Mouse (Mus musculus): Measurements from ENCODE around the gene Osbp. TPM values are rescaled to one million over a fixed set of nuclear protein-coding genes. Genes with fewer than 3 reads are reported as not detected.
A peak's percentile ranks its signal among the peaks of the same experiment; 100 is the strongest.
"Not testable (repeated sequence)": the region's sequence is repeated elsewhere in the genome, so short reads cannot be mapped to it uniquely, and the experiment has no call there.

Osbp gene
- total RNA-seq (2021): 10 to 100 TPM; 89.3 to 92.0 TPM

DNA sequence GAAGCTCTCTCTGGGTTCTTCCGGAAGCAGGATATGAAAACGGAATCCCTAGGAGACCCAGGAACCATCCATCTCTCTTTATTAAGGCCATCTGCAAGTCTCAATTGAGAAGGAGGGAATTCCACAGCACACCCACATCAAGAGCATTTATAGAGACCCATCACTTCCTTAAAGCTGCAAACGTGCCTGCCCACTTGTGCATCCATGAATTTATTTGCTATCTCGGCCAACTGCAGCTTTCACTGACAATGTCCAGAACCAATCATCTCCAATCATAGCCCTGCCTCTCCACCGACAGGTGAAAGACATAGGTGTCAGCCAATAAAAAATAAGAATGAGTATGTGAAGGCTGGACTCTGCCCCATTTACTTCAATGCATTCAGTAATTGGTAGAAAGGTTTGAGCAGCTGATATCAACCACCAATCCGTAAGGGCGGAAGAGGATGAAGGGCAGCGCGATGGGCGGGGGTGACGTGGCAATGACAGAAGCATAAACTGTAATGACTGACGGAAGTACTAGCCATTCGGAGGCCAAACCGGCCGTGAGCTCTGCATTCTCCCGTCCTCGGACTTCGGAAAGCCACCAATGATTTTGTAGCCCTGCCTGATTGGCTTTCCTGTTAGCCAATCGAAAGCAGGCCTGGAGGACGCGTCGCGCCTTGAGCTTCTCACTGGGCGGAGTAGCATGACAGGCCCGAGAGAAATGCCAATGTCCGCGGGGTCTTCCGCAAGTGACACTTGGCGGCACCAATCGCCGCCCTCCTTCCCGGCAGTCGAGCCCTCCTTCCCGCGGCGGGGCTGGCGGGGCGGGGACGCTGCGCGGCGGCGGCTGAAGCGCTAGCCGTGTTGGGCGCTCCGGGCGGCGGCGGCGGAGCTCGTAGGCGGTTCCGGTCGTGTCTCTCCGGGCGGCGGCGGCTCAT is at the start of gene Osbp:
TSS of gene Osbp (plus strand) at position 919 of the 920 bp plus-strand sequence.
- DNase-seq (ENCODE audit: low spot score): peak; percentile 100
- intact Hi-C loops (cut with DNase I): no loop called here

DNA sequence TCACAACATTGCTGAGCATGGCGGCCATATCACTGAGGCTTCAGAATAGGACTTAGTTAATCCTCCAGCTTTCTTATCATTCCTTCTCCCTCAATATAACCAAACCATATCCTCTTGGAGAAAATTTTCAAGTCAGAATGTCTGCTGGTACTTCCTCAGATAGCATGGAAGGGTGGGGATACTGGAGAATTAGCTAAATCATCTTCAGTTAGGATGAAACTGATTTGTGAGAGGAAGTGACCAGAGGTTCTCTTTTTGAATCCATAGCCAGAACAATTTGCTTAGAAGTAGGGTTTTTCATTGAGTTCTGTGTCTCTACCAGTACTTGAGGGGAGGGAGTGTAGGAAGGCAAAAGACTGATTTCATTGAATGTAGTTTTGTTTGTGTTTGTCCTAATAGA is 43.7 kb upstream of the Osbp start:
- DNase-seq (ENCODE audit: low spot score): no peak
- intact Hi-C loops (cut with DNase I): no loop called here

DNA sequence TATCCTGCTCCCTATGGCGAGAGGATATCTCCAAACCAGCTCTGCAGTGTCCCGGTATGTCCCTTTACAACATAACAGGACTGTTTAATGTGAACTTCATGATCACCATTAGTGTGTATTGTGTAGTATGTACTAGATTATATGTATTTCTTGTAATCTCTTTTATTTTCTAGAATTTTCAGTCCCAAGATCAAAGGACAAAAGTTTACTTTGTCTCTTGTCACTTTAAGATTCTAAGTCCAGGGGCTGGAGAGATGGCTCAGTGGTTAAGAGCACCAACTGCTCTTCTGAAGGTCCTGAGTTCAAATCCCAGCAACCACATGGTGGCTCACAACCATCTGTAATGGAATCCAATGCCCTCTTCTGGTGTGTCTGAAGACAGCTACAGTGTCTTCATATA is 43.2 kb upstream of the Osbp start:
- DNase-seq (ENCODE audit: low spot score); intact Hi-C loops (cut with DNase I): not testable (repeated sequence)

DNA sequence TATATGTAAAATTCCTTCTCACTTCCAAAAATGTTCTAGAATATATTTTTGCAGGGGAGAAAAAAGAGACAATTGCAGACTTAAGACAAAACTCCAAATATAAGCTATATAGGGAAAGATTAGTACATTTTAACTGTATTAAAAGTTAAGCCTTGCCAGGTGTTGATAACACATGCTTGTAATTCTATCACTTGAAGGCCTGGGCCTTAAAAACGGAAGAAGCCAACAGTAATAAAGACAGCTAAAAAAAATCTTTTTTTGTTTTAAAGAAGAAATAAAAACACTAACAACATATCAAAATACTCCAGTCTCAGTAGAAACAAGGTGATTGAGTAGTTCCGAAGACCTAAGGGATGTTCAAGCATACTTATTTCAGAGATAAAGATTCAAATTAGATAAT is 39.4 kb upstream of the Osbp start:
- intact Hi-C loops (cut with DNase I): no loop called here
- no peak for DNase-seq (ENCODE audit: low spot score)

DNA sequence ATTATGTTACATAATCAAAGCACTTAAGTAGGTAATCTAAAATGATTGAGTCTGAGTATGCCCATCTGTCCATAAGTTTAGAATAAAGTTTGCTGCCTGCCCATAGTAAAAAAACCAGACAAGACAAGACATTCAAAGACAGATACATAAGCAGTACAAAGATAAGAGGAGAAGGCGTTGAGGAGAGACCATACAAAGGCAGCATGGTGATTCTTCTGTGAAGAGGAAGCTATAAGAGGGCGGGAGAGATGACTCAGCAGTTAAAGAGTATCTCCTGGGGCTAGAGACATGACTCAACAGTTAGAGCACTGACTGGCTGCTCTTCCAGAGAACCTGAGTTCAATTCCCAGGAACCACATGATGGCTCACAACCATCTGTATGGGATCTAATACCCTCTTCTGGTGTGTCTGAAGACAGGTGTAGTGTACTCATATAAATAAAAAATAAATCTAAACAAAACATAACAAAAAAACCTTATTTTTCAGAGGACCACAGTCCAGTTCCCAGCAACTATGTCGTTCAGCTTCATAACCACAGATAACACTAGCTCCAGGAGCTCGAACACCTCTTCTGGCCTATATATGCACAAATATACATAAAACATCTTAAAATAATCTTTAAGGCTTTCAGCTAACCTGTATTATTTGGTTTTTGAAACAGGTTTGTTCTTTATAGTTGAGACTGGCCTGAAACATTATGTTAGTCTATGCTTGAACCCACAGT is 37.6 kb upstream of the Osbp start:
- DNase-seq (ENCODE audit: low spot score): no peak
- intact Hi-C loops (cut with DNase I): no loop called here

DNA sequence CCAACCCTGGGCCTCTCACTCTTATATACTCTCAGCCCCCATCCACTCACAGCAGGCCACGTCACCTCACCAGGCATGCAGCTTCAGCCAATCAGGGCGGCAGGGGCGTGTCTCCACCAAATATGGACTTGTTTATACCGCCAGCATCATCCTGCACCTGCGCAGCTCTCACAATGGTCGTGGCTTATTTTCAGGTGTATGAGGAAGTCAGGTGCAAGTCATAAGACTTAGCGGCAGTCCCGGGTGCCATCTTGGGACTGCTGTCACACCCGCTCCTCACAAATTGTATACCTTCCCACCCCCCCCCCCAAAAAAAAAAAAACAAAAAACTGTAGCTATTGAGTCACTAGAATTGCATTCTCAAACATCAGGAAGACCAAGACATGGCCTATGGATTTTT is 19.3 kb upstream of the Osbp start:
- intact Hi-C loops (cut with DNase I): loop anchor here (10.0 kb wide), 1 partner anchor 172 kb away; the partner anchor contains the start of gene Mrpl16
- DNase-seq (ENCODE audit: low spot score): not testable (repeated sequence)

DNA sequence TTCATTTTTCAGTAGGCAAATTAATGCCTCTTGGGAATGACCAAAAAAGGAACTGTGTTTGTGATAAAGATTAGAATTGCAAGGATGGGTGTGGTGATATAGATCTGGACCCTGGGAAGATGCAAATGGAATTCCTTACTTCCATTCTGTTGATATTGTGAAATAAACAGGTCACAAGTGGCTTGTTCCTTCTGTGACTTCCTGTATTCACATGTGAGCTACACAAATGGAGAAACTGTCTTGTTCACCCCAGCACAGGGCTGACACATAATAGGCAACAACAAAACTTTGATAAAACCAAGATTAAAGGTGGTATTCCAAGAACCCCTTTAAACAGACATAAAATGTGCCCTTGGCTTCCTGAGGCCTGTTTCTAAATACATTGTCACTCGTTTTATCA is 15.9 kb upstream of the Osbp start:
- no peak for DNase-seq (ENCODE audit: low spot score)
- intact Hi-C loops (cut with DNase I): loop anchor here (10.0 kb wide), 1 partner anchor 175 kb away; the partner anchor contains the start of gene Mrpl16

DNA sequence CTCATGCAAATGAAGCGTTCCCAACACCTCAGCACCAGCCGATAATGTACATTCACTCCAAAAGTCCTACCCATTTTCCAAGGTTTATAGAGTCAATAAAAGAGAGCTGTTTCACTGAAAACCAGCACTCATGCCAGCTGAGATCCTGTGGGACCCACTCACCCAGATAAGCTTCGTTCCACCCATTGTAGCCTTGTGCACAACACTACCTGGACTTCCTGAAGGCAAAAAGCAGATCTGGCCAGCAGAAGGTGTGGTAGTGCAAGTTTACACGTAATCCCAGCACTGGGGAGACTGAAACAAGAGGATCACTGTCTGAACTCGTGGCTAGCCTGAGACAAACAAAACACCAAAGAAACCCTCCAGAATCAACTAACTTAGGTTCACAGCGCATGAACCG is 15.0 kb upstream of the Osbp start:
- intact Hi-C loops (cut with DNase I): no loop called here
- DNase-seq (ENCODE audit: low spot score): no peak

DNA sequence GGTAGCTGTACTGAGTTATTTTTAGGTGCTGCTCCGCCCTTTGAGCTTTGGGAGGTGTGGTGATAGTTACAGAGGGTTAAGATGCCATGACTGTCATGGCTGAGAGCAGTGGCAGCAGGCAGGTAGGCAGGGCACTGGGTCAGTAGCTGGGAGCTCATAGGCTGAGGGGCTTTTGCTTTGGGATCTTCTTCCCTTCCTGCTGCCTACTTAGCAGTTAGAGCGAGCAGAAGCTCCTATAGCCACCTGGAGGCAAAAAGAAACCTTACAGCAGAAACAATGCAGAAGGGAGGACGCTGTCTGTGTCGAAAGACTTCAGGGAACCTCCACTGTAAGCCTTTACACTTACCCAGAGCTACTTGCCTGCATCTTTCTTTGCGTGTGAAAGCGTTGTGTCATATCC is 11.5 kb upstream of the Osbp start:
- DNase-seq (ENCODE audit: low spot score): no peak
- intact Hi-C loops (cut with DNase I): no loop called here

DNA sequence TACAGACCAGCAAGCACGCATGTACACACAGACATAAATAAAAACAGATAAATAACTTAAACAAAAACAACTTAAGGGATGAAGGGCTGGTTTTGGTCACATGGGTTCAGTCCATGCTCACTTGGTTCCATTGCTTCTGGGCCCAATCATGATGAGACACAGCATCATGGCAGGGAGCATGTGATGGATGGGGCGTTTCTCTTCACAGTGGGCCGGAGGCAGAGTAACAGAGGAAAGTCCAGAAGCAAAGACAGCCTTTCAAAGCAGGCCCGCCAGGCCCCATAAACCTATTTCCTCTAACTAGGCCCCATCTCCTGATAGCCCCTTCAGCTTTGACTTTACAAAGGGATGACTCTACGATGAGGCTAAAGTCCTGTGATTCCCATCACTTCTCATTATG is 9.1 kb upstream of the Osbp start:
- no peak for DNase-seq (ENCODE audit: low spot score)
- intact Hi-C loops (cut with DNase I): loop anchor here (5.0 kb wide), 1 partner anchor 39 kb away; no protein-coding TSS in a partner anchor

DNA sequence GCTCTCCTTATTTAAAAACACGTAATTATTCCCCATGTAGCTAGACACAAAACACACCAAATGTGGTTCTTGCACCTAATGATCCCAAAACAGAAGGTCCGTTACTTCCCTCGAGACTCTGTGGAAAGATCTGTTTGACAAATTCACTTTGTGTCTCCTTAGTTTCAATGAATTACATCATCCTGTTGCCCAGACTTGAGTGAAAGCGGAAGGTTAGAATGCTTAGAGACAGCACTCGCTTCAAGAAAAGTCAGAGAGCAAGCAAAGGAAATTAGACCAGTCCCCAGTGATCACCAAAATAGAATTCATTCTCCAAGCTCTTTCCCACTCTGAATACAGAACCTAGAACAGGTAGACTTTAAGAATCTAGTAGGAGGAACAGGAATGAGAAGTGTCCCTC is 8.3 kb upstream of the Osbp start:
- intact Hi-C loops (cut with DNase I): loop anchor here (5.0 kb wide), 1 partner anchor 40 kb away; no protein-coding TSS in a partner anchor
- DNase-seq (ENCODE audit: low spot score): no peak

DNA sequence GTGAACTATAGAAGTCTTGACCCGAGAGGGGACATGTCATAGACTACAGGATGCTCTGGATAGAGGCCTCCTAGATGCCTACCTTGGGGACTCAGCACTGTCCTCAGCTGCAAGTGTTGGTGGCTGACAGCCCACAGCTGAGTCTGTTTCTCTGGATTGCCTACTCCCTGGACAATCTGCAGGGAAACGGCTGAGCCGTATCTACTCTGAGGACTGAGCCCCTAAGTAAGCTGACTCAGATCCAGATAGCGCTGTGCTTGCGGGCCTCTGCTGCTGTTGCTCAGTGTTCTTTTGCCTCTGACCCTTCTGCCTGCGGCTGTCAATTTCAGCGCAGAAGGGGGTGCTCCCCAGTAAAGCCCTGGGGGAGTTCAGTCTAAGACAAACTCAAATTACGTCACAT is 7.9 kb upstream of the Osbp start:
- no peak for DNase-seq (ENCODE audit: low spot score)
- intact Hi-C loops (cut with DNase I): loop anchor here (5.0 kb wide), 1 partner anchor 41 kb away; no protein-coding TSS in a partner anchor

DNA sequence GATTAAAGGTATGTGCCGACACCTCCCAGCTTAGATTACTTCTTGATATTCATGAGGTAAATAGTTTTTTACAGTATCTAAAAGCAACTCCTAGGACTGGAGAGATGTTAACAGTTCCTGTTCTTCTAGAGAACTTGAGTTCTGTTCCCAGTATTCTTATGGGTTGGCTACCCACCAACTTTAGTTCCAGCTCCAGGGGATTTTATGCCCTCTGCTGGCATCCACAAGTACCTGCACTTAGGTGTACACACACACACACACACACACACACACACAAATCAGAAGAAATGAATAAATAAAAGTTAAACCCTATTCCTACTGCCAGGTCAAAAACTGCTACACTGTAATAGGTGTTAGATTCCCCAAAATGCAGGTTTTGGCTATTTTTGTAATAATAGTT is 1.5 kb upstream of the Osbp start:
- intact Hi-C loops (cut with DNase I): no loop called here
- no peak for DNase-seq (ENCODE audit: low spot score)

DNA sequence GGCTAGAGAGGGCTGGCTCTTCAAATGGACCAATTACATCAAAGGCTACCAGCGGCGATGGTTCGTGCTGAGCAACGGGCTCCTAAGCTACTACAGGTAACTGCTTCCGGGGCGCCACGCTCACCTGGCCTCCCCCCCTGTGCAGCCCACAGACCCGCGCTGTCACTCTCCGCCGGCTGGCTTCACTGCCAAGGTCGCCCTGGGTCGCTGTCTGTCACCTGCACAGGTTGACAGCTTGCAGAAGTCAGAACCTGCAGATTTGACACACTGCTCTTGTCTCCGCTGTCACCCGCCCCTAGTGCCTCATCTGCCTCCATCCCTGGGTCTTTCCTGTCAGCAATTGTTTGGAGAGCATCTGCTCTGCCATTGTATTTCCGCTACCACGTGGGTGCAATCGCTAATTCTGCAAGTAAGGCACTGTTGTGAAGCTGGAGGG is 478 bp downstream of the Osbp start:
- intact Hi-C loops (cut with DNase I): loop anchor here (2.0 kb wide), 2 partner anchors 43 to 53 kb away; partner anchors contain the start of gene Patl1
- DNase-seq (ENCODE audit: low spot score): peak; percentile 7

DNA sequence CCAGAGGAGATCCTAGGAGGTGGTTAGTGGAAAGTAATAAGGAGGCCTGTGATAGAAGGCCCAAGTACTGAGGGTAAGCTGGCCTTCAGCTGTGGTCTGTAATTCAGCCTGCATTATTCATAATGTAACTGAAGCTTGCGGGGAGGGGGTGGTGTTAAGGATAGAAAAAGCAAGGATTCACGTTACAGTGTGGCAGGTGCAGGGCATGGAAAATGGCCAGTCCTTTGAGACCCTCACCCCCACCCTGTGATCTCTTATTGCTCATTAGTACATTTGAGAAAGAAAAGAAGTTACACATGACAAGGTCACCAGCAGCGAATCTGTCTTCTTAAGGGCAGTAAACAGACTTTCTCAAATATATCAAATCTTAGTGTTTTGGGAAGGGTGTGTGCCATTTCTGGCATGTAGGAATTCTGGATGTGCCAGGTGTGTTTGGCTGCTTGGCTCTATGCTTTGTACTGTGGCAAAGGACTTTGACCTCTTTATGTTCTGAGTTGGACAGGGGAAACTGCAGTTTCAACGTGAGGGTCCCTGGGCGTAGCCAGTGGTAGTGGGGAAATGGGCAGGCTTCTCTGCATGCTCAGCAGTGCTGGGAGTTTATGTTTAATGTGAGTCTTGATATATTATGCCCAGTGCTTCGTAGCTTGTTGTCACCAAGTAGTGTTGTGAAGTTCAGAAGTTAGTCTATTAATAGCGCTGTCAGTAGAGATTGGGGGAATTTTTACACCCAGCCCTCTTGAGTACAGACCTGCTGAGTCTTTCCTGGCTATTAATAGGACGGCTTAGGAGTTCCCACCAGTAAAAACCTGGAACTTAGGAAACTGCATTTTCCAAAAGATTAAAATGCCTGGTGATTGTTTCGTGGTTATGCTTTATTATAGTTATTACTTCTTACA is 3.7 kb downstream of the Osbp start:
- DNase-seq (ENCODE audit: low spot score): no peak
- intact Hi-C loops (cut with DNase I): no loop called here

DNA sequence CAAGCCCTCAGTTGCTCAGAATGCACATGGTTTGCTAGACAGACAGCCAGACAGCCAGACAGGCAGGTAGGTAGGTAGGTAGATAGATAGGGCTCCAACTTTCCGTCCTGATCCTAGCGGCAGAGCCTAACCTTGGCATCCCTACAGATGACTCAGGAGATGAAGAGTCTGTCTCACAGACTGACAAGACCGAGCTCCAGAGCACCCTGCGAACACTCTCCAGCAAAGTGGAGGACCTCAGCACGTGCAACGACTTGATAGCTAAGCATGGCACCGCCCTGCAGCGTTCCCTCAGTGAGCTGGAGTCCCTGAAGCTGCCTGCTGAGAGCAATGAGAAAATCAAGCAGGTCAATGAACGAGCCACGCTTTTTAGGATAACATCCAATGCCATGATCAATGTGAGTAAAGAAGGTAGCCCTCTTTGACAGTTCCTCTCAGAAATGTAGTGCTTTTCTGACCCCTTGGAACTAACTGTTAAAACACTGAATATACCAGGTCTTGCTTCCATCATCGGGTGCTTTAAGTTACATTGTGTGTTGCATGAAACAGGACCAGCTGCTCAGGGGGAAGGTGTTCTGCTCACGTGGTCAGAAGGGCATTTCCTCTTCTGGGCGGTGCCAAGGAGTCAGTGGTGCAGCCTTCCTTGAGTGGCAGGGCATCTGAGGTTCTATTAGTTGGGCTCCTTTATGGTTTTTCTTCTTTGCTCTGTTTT is 7.9 kb downstream of the Osbp start:
- no peak for DNase-seq (ENCODE audit: low spot score)
- intact Hi-C loops (cut with DNase I): no loop called here

DNA sequence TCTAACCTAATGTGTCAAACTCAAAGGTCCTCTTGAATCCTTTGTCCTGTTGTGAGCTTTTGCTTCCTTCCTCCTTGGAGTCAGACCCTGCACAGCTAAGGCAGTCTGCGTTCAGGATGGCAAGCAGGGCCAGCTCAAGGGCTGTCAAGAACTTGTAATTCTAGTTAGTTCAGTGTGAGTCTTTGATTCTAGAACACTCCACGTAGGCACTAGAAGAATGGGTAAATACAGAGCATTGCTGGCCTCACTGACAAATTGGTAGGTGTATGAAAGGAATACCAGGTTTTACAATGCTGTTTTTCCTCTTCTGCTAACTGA is 8.4 kb downstream of the Osbp start:
- no peak for DNase-seq (ENCODE audit: low spot score)
- intact Hi-C loops (cut with DNase I): no loop called here

DNA sequence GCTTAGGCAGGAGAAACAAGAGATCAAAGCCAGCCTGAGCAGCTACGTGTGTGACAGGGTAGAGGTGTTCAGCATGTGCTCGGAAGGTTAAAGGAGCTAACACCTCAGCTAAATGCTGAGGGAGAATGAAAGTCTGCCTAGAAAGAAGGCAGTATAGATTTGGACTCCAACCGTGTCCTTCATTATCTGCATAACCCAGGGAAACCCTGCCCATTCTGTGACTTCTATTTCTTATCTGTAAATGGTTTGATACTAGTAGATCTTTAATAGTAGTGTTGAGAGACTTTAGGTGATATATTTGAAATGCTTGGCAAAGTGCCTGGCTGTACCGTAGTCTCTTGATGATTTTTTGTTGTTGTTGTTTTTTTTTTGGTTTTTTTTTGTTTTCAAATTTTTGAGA is 9.9 kb downstream of the Osbp start:
- intact Hi-C loops (cut with DNase I): no loop called here
- DNase-seq (ENCODE audit: low spot score): no peak

DNA sequence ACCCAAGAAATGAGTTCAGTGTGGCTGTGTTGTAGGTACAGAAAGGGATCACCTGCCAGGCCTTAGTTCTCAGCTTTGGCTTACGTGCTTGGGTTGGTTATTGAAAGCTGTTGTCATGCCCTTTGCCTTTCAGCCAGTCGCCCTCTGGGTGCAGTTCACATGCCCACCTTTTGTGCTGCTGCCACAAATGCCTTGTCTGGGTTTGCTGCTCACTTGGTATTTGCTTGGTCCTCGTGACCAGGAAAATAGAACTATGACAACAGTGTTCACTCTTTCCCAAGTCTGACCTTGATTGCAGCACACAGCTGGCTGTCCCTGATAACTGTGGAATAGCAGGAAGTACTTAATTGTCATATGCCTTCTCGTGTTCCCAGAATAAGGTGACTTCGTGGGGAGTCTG is 11.6 kb downstream of the Osbp start:
- intact Hi-C loops (cut with DNase I): no loop called here
- no peak for DNase-seq (ENCODE audit: low spot score)
